Mouse (Mus musculus) myocyte (in vitro differentiated cells): ENCODE results near the gene Mrc1. TPM values are rescaled to one million over a fixed set of nuclear protein-coding genes. Genes with fewer than 3 reads are reported as not detected.
A peak's percentile ranks its signal among the peaks of the same experiment; 100 is the strongest.

ENCODE experiments used
- H3K27me3 ChIP-seq: one replicate; pipeline ENCODE4 v1.6.1; 2011; ENCODE audit not compliant: control insufficient read depth, insufficient read depth, insufficient read length
- H3K36me3 ChIP-seq: one replicate; pipeline ENCODE4 v1.6.1; 2011; ENCODE audit not compliant: control insufficient read depth, insufficient read depth
- H3K4me2 ChIP-seq: one replicate; pipeline ENCODE4 v1.6.1; 2011; ENCODE audit warnings: low read depth, control low read depth
- H3K4me3 ChIP-seq: one replicate; pipeline ENCODE4 v1.5.1; 2011; ENCODE audit warnings: mild to moderate bottlenecking, control low read depth, moderate library complexity
- H3K79me2 ChIP-seq: one replicate; pipeline ENCODE4 v1.6.1; 2011; ENCODE audit not compliant: control insufficient read depth, insufficient read depth
- H3ac ChIP-seq: one replicate; pipeline ENCODE4 v1.6.1; 2011; ENCODE audit not compliant: control insufficient read depth, insufficient read length
- CEBPB ChIP-seq: IDR thresholded peaks from 2 replicates; pipeline ENCODE4 v1.6.1; 2011; ENCODE audit warnings: mild to moderate bottlenecking, moderate library complexity; ENCODE audit not compliant: poor library complexity, insufficient read depth, severe bottlenecking
- E2F4 ChIP-seq: IDR thresholded peaks from one replicate; pipeline ENCODE4 v1.6.1; 2011; ENCODE audit warnings: mild to moderate bottlenecking, control low read depth, moderate library complexity; ENCODE audit not compliant: insufficient read depth
- MAX ChIP-seq: IDR thresholded peaks from one replicate; pipeline ENCODE4 v1.6.1; 2011; ENCODE audit warnings: low read depth, mild to moderate bottlenecking, control low read depth
- MYOD1 ChIP-seq, 3 experiments: IDR thresholded peaks; one replicate each; pipeline ENCODE4 v1.6.1; 2011; ENCODE audit warnings: control low read depth in 2 of 3, low read depth in 2 of 3, mild to moderate bottlenecking in 2 of 3, moderate library complexity in 1 of 3; ENCODE audit not compliant: insufficient read length in 2 of 3, control insufficient read depth in 1 of 3
- MYOG ChIP-seq, 3 experiments: IDR thresholded peaks; one replicate each; pipeline ENCODE4 v1.6.1; 2011; ENCODE audit warnings: control low read depth in 2 of 3, low read depth in 2 of 3, mild to moderate bottlenecking in 2 of 3; ENCODE audit not compliant: insufficient read length in 2 of 3, control insufficient read depth in 1 of 3, insufficient read depth in 1 of 3
- POLR2A ChIP-seq: IDR thresholded peaks from one replicate; pipeline ENCODE4 v1.6.1; 2011; ENCODE audit warnings: low read depth, mild to moderate bottlenecking, control low read depth, moderate library complexity; ENCODE audit not compliant: insufficient read length
- POLR2AphosphoS2 ChIP-seq: IDR thresholded peaks from one replicate; pipeline ENCODE4 v1.6.1; 2011; ENCODE audit warnings: low read depth, control low read depth; ENCODE audit not compliant: insufficient read length
- REST ChIP-seq: IDR thresholded peaks from one replicate; pipeline ENCODE4 v1.6.1; 2011; ENCODE audit warnings: mild to moderate bottlenecking, control low read depth, moderate library complexity; ENCODE audit not compliant: insufficient read depth, insufficient read length
- SRF ChIP-seq: IDR thresholded peaks from one replicate; pipeline ENCODE4 v1.6.1; 2011; ENCODE audit warnings: low read depth; ENCODE audit not compliant: control insufficient read depth, insufficient read length
- TCF12 ChIP-seq: IDR thresholded peaks from one replicate; pipeline ENCODE4 v1.6.1; 2011; ENCODE audit warnings: mild to moderate bottlenecking, control low read depth; ENCODE audit not compliant: poor library complexity, insufficient read depth, severe bottlenecking
- TCF3 ChIP-seq: IDR thresholded peaks from one replicate; pipeline ENCODE4 v1.6.1; 2011; ENCODE audit warnings: low read depth, control low read depth; ENCODE audit not compliant: insufficient read length
- USF1 ChIP-seq: IDR thresholded peaks from one replicate; pipeline ENCODE4 v1.6.1; 2011; ENCODE audit warnings: low read depth, mild to moderate bottlenecking, control low read depth, moderate library complexity
- polyA plus RNA-seq: library from polyadenylated mRNA; unstranded; fragments of >200 nt; fragmentation: generic; extraction: Trizol; gene quantifications from one replicate; pipeline ENCODE4 v1.2.1, GENCODE M21; 2012; ENCODE audit warnings: missing spikeins

Gene Mrc1
- polyA plus RNA-seq, 1 experiment: 0.04 TPM

DNA sequence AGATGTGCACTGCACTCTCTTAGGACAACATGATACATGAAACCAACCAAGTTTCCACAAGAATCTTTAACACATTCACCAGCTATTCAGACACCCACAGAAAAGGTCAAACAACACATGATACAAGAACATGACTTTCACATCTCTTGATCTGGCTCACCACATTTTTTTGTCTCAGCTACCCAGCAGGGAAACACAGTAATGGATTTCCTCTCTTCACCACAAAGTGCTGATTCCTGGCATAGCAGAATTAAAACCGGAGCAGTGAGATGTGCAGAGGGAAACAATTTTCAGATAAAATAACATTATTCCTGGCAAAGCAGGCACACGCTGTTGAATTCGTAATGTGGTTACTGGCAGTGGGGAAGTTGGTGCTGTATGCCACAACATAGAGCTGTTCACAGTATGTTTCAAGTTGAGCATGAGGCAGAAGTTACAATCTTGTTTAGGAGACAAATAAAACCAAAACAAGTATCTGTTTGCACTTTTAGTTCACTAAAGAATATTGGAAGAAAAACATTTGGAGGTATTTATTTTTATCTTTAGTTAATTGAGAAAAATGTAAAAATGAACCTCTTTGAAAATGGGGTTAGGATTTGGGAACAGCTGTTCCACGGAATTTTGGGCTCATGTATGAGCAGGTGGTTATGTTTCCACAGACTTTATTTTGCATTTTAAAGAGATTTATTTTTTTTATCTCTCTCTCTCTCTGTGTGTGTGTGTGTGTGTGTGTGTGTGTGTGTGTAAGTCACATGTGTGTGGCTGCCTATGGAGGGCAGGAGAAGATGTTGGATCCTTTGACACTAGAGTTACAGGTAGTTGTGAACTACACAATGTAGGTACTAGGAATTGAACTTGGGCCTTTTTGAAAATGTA is 83.6 kb downstream of the Mrc1 start:
- Histone ChIP-seq H3K4me3 (no peak overlapping the region), H3ac (no peak overlapping the region), H3K27me3 (no peaks in the 10 kb centered on the region), H3K4me2 (peak overlapping the region; percentile 19), H3K79me2 (no peaks in the 10 kb centered on the region), H3K36me3 (no peaks in the 10 kb centered on the region)
- TF ChIP-seq USF1: peak; percentile 6
- no peak for TF ChIP-seq TCF12

DNA sequence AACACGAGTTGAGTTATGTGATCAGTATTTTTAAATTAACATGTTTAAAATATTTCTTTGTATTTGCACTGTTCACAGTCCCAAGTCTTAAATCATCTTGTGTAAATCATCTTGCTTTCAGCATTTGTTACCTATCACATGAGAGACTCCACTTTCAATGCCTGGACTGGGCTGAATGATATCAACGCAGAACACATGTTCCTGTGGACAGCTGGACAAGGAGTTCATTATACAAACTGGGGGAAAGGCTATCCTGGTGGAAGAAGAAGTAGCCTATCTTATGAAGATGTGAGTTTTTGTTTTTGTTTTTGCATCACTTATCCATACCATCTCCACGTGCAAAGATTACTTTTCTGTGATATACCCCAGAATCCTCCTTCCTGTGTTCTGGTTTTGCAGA is 85.9 kb downstream of the Mrc1 start:
- Histone ChIP-seq H3ac (no peak overlapping the region), H3K4me2 (no peak overlapping the region), H3K79me2 (no peaks in the 10 kb centered on the region), H3K36me3 (no peaks in the 10 kb centered on the region), H3K4me3 (no peak overlapping the region), H3K27me3 (no peaks in the 10 kb centered on the region)
- no peak for TF ChIP-seq SRF
- TF ChIP-seq MYOD1 (IDR thresholded peaks at IDR 0.05; ENCODE audit: control insufficient read depth in 1 of 3, insufficient read length in 2 of 3, low read depth in 2 of 3): peak in 2 of 3 experiments; percentile 51 to 63
- no peak for TF ChIP-seq MAX

DNA sequence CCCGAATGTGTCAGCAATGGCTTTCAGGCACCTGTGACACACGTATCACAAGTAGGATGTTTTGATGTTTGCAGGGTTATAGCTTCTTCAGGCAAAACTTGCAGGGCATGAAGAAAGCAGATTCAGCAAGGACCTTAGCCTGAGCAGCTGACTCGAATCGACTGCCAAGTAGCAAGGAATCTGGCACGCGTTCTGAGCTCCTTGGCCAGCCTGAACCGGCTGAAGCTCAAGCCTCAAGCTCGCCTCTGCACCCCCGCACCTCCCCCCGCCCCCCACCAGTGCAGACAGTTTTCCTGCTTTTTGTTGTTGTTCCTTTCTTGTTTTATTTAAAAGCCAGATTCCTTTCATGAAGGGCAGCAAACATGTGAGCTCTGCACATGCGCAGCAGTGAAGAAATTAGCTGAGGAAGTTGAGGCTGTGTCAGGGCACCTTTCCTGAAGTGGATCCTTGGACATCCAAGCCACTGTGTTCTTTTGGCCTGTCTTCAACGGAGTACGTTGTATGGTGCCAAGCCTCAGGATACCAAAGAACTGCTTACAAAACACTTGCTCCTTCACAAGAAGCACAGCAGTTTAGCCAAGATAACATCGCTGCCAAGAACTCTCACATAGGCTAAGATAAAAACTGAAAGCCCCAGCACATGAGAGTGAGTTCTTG is 112.6 kb downstream of the Mrc1 start:
- Histone ChIP-seq H3K27me3 (no peaks in the 10 kb centered on the region), H3K4me3 (no peak overlapping the region), H3K79me2 (no peaks in the 10 kb centered on the region), H3K36me3 (no peaks in the 10 kb centered on the region), H3ac (no peak overlapping the region), H3K4me2 (peak overlapping the region; percentile 13)
- TF ChIP-seq E2F4 (no peak), MYOG (IDR thresholded peaks at IDR 0.05; ENCODE audit: control insufficient read depth in 1 of 3, insufficient read depth in 1 of 3, insufficient read length in 2 of 3, low read depth in 2 of 3) (no peak), CEBPB (no peak), SRF (no peak), TCF12 (no peak), REST (no peak), TCF3 (no peak), POLR2A (no peak), USF1 (no peak), MYOD1 (IDR thresholded peaks at IDR 0.05; ENCODE audit: control insufficient read depth in 1 of 3, insufficient read length in 2 of 3, low read depth in 2 of 3) (no peak), POLR2AphosphoS2 (no peak), MAX (no peak)

GRCm38 (mm10) chr2:14342309-14342839 is 113.2 kb downstream of the Mrc1 start:
- H3K27me3 ChIP-seq: no peaks in the 10 kb centered on the region
- no peak for TF ChIP-seq MAX
- TF ChIP-seq SRF: no peak
- TF ChIP-seq MYOG (IDR thresholded peaks at IDR 0.05; ENCODE audit: control insufficient read depth in 1 of 3, insufficient read depth in 1 of 3, insufficient read length in 2 of 3, low read depth in 2 of 3): no peak
- no peak for TF ChIP-seq CEBPB
- no peak for TF ChIP-seq USF1
- TF ChIP-seq POLR2A: no peak
- TF ChIP-seq REST: no peak
- no peak for TF ChIP-seq POLR2AphosphoS2
- no peak for TF ChIP-seq E2F4
- TF ChIP-seq MYOD1 (IDR thresholded peaks at IDR 0.05; ENCODE audit: control insufficient read depth in 1 of 3, insufficient read length in 2 of 3, low read depth in 2 of 3): no peak
- TF ChIP-seq TCF12: no peak
- no peak for TF ChIP-seq TCF3
- no peak overlapping the region for H3K4me3 ChIP-seq
- H3K36me3 ChIP-seq: no peaks in the 10 kb centered on the region
- H3K79me2 ChIP-seq: no peaks in the 10 kb centered on the region
- H3K4me2 ChIP-seq: no peak overlapping the region
- no peak overlapping the region for H3ac ChIP-seq

Other genes with a start within 250 kb of the Mrc1 start
- 254 TPM for gene Hacd1, start 173.3 kb upstream of the Mrc1 start, polyA plus RNA-seq
- 31.9 TPM for gene Stam, start 155.3 kb upstream of the Mrc1 start, polyA plus RNA-seq
- 0.08 TPM for gene Tmem236, start 54.9 kb upstream of the Mrc1 start, polyA plus RNA-seq
- 0.01 TPM for gene Slc39a12, start 158.9 kb downstream of the Mrc1 start, polyA plus RNA-seq